8 mouse cellular contexts compared by ENCODE assay signal in the genomic region with DNA sequence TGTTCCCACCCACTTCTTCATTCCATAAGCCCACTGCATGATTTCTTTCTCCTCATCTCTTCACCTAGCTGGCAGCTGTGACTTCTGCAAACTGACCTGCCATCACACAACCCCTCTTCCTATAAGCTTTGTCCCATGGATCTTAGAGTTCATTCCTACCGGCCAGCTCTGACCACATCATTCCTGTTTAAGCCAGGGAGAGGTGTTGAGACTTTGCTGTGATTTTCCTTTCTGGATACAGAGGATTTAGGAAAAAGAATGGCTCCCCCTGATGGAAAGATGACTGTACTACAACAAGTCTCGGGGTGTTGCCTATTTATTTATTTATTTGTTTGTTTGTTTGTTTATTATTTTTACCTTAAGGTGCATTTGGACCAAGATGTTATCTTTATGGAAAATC. TPM values are rescaled to one million over a fixed set of nuclear protein-coding genes. Genes with fewer than 3 reads are reported as not detected.
A peak's percentile ranks its signal among the peaks of the same experiment; 100 is the strongest.
DNase-seq lines count a peak whose midpoint lies in the region; ATAC-seq and TF ChIP-seq lines count a peak whose summit lies in the region.

No protein-coding gene starts in this region.

- no peaks in the 10 kb centered on the region for H3K36me3 ChIP-seq in hindbrain, embryonic 14.5 days (replicated peaks; ENCODE audit: control insufficient read depth, insufficient read depth)
- no peaks in the 10 kb centered on the region for H3K36me3 ChIP-seq in lung, postnatal 0 days (ENCODE audit: insufficient read depth, low read length)

- no peaks in the 10 kb centered on the region for H3K9me3 ChIP-seq in hindbrain, embryonic 14.5 days (ENCODE audit: control insufficient read depth, low read length)
- no peaks in the 10 kb centered on the region for H3K9me3 ChIP-seq in lung, postnatal 0 days (ENCODE audit: low read length)

- TF ChIP-seq EP300 in lung, postnatal 0 days (IDR thresholded peaks at IDR 0.05): no peak

- DNase-seq in adrenal gland, postnatal 10 days: peak; percentile 54
- no peak for DNase-seq in adrenal gland, postnatal 25 days
- DNase-seq in 3134 (ENCODE audit: extremely low read depth, insufficient read length, low spot score): peak; percentile 19
- peak; percentile 89 for DNase-seq in cerebellum, adult 9-10 months
- peak; percentile 87 for DNase-seq in hindbrain, embryonic 14.5 days (ENCODE audit: low spot score)
- DNase-seq in lung, postnatal 0 days (ENCODE audit: low spot score): peak; percentile 85
- no peak for DNase-seq in spleen, postnatal 10 days (ENCODE audit: low spot score in 2 of 2)
- DNase-seq in spleen, postnatal 4 days (ENCODE audit: low spot score in 2 of 2): no peak

- no peaks in the 10 kb centered on the region for H3K27me3 ChIP-seq in hindbrain, embryonic 14.5 days (ENCODE audit: control insufficient read depth, insufficient read depth, low read length)
- no peaks in the 10 kb centered on the region for H3K27me3 ChIP-seq in lung, postnatal 0 days (replicated peaks; ENCODE audit: insufficient read depth, low read length)

- TF ChIP-seq CTCF in lung, postnatal 0 days (IDR thresholded peaks at IDR 0.05): peak; percentile 75

- WGBS in hindbrain, embryonic 14.5 days: 1% methylated on average over 2 of the region's 2 CpGs
- WGBS in lung, postnatal 0 days: 8% methylated on average over 2 of the region's 2 CpGs

- no peak overlapping the region for H3K4me3 ChIP-seq in hindbrain, embryonic 14.5 days (replicated peaks; ENCODE audit: low read length)
- H3K4me3 ChIP-seq in lung, postnatal 0 days (ENCODE audit: low read depth, low read length): no peak overlapping the region

- no peak overlapping the region for H3K9ac ChIP-seq in hindbrain, embryonic 14.5 days
- no peak overlapping the region for H3K9ac ChIP-seq in lung, postnatal 0 days (replicated peaks; ENCODE audit: low read depth)

- H3K4me2 ChIP-seq in hindbrain, embryonic 14.5 days (replicated peaks): no peak overlapping the region
- H3K4me2 ChIP-seq in lung, postnatal 0 days (replicated peaks; ENCODE audit: low read depth, low read length): peak overlapping the region; percentile 77; the same call in 1 of the 2 replicates

- peak overlapping the region; percentile 39; the same call in 1 of the 2 replicates for H3K27ac ChIP-seq in hindbrain, embryonic 14.5 days
- no peak overlapping the region for H3K27ac ChIP-seq in lung, postnatal 0 days (ENCODE audit: low read length)

- H3K4me1 ChIP-seq in hindbrain, embryonic 14.5 days (replicated peaks; ENCODE audit: control insufficient read depth, insufficient read depth, low read length): peaks cover 18% of the 10 kb centered on the region
- H3K4me1 ChIP-seq in lung, postnatal 0 days (ENCODE audit: insufficient read depth, low read depth, low read length): peaks cover 10% of the 10 kb centered on the region

- ATAC-seq in hindbrain, embryonic 14.5 days (ENCODE audit: low FRiP score): no peak
- no peak for ATAC-seq in lung, postnatal 0 days

RNA-seq across cellular contexts. Expression of gene Rnf169, which starts 1.1 kb away (rescaled TPM):
- total RNA-seq in adrenal gland, postnatal 10 days (2021): 10 to 100 TPM; 15.3 to 17.8 TPM
- 16.8 and 19.8 TPM in 2 replicates for total RNA-seq in adrenal gland, postnatal 25 days (2021)
- 5.3 and 5.8 TPM in 2 replicates for polyA plus RNA-seq in hindbrain, embryonic 14.5 days (2014; fragmentation: Nextera tagmentation; extraction: Ambion mirVana)
- 3.8 and 4.2 TPM in 2 replicates for polyA plus RNA-seq in lung, postnatal 0 days (2015; fragmentation: Nextera tagmentation; extraction: Ambion mirVana)

RNA-seq across cellular contexts. Expression of gene Chrdl2, which starts 24.7 kb away (rescaled TPM):
- total RNA-seq in adrenal gland, postnatal 10 days (2021): not detected
- not detected in 2 replicates for total RNA-seq in adrenal gland, postnatal 25 days (2021)
- polyA plus RNA-seq in hindbrain, embryonic 14.5 days (2014; fragmentation: Nextera tagmentation; extraction: Ambion mirVana): 0.31 and 0.67 TPM in 2 replicates
- 0.11 TPM in 1 of 2 replicates, not detected in the other for polyA plus RNA-seq in lung, postnatal 0 days (2015; fragmentation: Nextera tagmentation; extraction: Ambion mirVana)

Comparison
In these comparisons a context has a peak if more than half of its experiments do, and no peak if none do; other contexts are left out.
1. DNase-seq: peak in adrenal gland, postnatal 10 days (single experiment), 3134 (single experiment), cerebellum, adult 9-10 months (single experiment), hindbrain, embryonic 14.5 days (single experiment) and lung, postnatal 0 days (single experiment); none in adrenal gland, postnatal 25 days (single experiment), spleen, postnatal 10 days (0 of 2) and spleen, postnatal 4 days (0 of 2).